In the genomic region with DNA sequence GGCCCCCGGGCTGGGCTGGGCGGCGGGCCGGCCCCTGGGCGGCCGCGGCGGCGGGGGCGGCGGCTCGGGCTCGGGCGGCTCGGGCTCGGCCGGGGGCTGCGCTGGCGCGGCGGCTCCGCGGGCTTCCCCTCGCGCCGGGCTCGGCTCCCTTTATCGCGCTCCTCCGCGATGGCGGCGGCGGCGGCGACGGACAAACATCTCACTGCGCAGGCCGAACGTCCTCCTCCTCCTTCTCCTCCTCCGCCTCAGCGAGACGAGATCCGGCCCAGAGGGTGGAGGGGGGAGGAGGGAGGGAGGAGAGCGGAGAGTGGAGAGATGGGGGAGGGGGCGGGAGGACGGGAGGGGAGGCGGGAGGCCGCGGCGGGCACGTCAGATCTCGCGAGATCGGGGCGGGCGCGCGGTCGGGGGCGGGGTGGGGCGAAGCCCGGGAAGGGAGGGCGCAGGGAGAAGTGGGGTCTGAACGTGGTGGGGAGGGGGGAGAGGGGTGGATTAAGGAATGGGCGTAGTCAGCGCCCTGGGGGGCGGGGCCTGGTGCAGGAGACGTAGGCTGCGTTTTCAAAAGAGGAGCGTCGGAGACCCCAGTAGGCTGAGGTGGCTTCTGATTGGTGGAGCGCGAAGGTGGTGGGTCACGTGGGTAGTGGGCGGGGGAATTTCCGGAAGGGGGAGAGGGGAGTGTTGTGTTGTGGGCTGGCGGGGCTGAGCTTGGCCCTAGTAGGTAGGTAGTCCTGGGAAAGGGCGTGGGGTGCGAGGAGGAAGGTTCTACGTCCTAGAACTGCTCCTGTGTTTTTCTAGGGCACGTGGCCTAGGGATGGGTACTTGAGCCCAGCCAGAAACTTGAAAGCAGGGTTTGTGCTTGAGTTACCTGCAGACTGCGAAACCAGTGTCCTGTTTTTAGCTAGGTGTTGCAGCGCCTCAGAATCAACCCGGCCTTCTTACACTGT, we compare ENCODE assay signal across 8 mouse cellular contexts. TPM values are rescaled to one million over a fixed set of nuclear protein-coding genes. Genes with fewer than 3 reads are reported as not detected.
DNase-seq lines count a peak whose midpoint lies in the region; ATAC-seq and TF ChIP-seq lines count a peak whose summit lies in the region.

Gene Cul3 (minus strand): TSS at position 45 of the 941 bp plus-strand sequence.

- peak within 1 kb of the TSS; percentile 64 for H3K4me3 ChIP-seq in C2C12 (ENCODE audit: insufficient read depth, poor library complexity, severe bottlenecking)
- H3K4me3 ChIP-seq in erythroblast, embryonic 14.5 days (replicated peaks), result peak within 1 kb of the TSS; percentile 68
- H3K4me3 ChIP-seq in heart, embryonic 11.5 days (ENCODE audit: low read depth, low read length), result peak within 1 kb of the TSS; percentile 99
- H3K4me3 ChIP-seq in kidney, embryonic 16.5 days (ENCODE audit: low read length), result peak within 1 kb of the TSS; percentile 89
- H3K4me3 ChIP-seq in liver, adult 2 months (ENCODE audit: insufficient read depth, low read depth, low read length), result peak within 1 kb of the TSS; percentile 77
- peak within 1 kb of the TSS; percentile 82 for H3K4me3 ChIP-seq in myocyte

- peaks cover 33% of the 10 kb centered on the region for H3K4me1 ChIP-seq in erythroblast, embryonic 14.5 days (ENCODE audit: control insufficient read depth)
- H3K4me1 ChIP-seq in heart, embryonic 11.5 days (ENCODE audit: control insufficient read depth, insufficient read depth, low read length), result peaks cover 5% of the 10 kb centered on the region
- peaks cover 15% of the 10 kb centered on the region for H3K4me1 ChIP-seq in kidney, embryonic 16.5 days (ENCODE audit: insufficient read depth, low read length)
- H3K4me1 ChIP-seq in liver, adult 2 months (ENCODE audit: control insufficient read depth, insufficient read depth, low read length), result peaks cover 19% of the 10 kb centered on the region

- no peak for TF ChIP-seq CTCF in C2C12 (IDR thresholded peaks at IDR 0.05; ENCODE audit: control insufficient read depth, insufficient read depth, insufficient read length)
- no peak for TF ChIP-seq CTCF in brain, embryonic 14.5 days (IDR thresholded peaks at IDR 0.05; ENCODE audit: borderline replicate concordance, extremely low read depth, insufficient read depth, insufficient read length)
- no peak for TF ChIP-seq CTCF in liver, adult 2 months (IDR thresholded peaks at IDR 0.05; ENCODE audit: low read depth, low read length)

- H3K27me3 ChIP-seq in C2C12 (ENCODE audit: control insufficient read depth, insufficient read depth, insufficient read length), result no peaks in the 10 kb centered on the region
- 0 out of 2 replicates have a peak, but pooled peaks cover 2% of the 10 kb centered on the region for H3K27me3 ChIP-seq in erythroblast, embryonic 14.5 days (ENCODE audit: control insufficient read depth)
- no peaks in the 10 kb centered on the region for H3K27me3 ChIP-seq in heart, embryonic 11.5 days (ENCODE audit: control insufficient read depth, insufficient read depth, low read length)
- no peaks in the 10 kb centered on the region for H3K27me3 ChIP-seq in kidney, embryonic 16.5 days (ENCODE audit: insufficient read depth, low read length)
- no peaks in the 10 kb centered on the region for H3K27me3 ChIP-seq in liver, adult 2 months (ENCODE audit: control insufficient read depth, insufficient read depth, low read length)
- H3K27me3 ChIP-seq in myocyte (ENCODE audit: control insufficient read depth, insufficient read depth, insufficient read length), result no peaks in the 10 kb centered on the region
- H3K27me3 ChIP-seq in splenic B cell, adult 2 months (ENCODE audit: control insufficient read depth, insufficient read depth, low read length, poor library complexity, severe bottlenecking), result no peaks in the 10 kb centered on the region; the same call in 1 of the 2 replicates

- peak within 1 kb of the TSS; percentile 94 for H3K27ac ChIP-seq in heart, embryonic 11.5 days (ENCODE audit: low read depth, low read length)
- H3K27ac ChIP-seq in kidney, embryonic 16.5 days (ENCODE audit: low read length), result peak within 1 kb of the TSS; percentile 98
- peak within 1 kb of the TSS; percentile 81 for H3K27ac ChIP-seq in liver, adult 2 months (replicated peaks; ENCODE audit: insufficient read depth, low read depth, low read length)

- peak; percentile 71; the same call in 1 of the 2 replicates for TF ChIP-seq POLR2A in brain, embryonic 14.5 days (IDR thresholded peaks at IDR 0.05; ENCODE audit: borderline replicate concordance, extremely low read depth, insufficient read depth, insufficient read length, poor library complexity, severe bottlenecking)
- peak; percentile 91 for TF ChIP-seq POLR2A in liver, adult 2 months (IDR thresholded peaks at IDR 0.05; ENCODE audit: extremely low read depth, insufficient read depth, low read length)
- TF ChIP-seq POLR2A in myocyte (IDR thresholded peaks at IDR 0.05; ENCODE audit: insufficient read length, low read depth), result peak; percentile 90

- peak; percentile 97 for ATAC-seq in heart, embryonic 11.5 days (replicated peaks; ENCODE audit: insufficient number of reproducible peaks, low FRiP score, low TSS enrichment)
- peak; percentile 98 for ATAC-seq in kidney, embryonic 16.5 days (ENCODE audit: low FRiP score, low TSS enrichment)

- H3K9ac ChIP-seq in heart, embryonic 11.5 days (ENCODE audit: low read depth, low read length), result peak within 1 kb of the TSS; percentile 97
- peak within 1 kb of the TSS; percentile 95 for H3K9ac ChIP-seq in kidney, embryonic 16.5 days (replicated peaks; ENCODE audit: low read length)
- H3K9ac ChIP-seq in liver, adult 2 months (ENCODE audit: low read depth, low read length), result peak within 1 kb of the TSS; percentile 98

- no peaks in the 10 kb centered on the region for H3K9me3 ChIP-seq in erythroblast, embryonic 14.5 days (ENCODE audit: control insufficient read depth, low read length)
- no peaks in the 10 kb centered on the region for H3K9me3 ChIP-seq in heart, embryonic 11.5 days (replicated peaks; ENCODE audit: control insufficient read depth, low read length)
- H3K9me3 ChIP-seq in kidney, embryonic 16.5 days (ENCODE audit: low read length), result no peaks in the 10 kb centered on the region

- peaks cover 45% of the 10 kb centered on the region for H3K79me2 ChIP-seq in C2C12 (ENCODE audit: control insufficient read depth, insufficient read depth)
- H3K79me2 ChIP-seq in liver, adult 2 months (ENCODE audit: control insufficient read depth, insufficient read depth, low read length), result peaks cover 15% of the 10 kb centered on the region
- H3K79me2 ChIP-seq in myocyte (ENCODE audit: control insufficient read depth, insufficient read depth), result peaks cover 41% of the 10 kb centered on the region

- H3K36me3 ChIP-seq in C2C12 (ENCODE audit: control insufficient read depth, insufficient read depth), result peaks cover 4% of the 10 kb centered on the region
- peaks cover 8% of the 10 kb centered on the region for H3K36me3 ChIP-seq in erythroblast, embryonic 14.5 days (ENCODE audit: control insufficient read depth)
- H3K36me3 ChIP-seq in heart, embryonic 11.5 days (ENCODE audit: control insufficient read depth, insufficient read depth, low read length), result no peaks in the 10 kb centered on the region
- H3K36me3 ChIP-seq in kidney, embryonic 16.5 days (ENCODE audit: insufficient read depth, low read length), result no peaks in the 10 kb centered on the region
- no peaks in the 10 kb centered on the region for H3K36me3 ChIP-seq in liver, adult 2 months (ENCODE audit: control insufficient read depth, insufficient read depth, low read length)
- no peaks in the 10 kb centered on the region for H3K36me3 ChIP-seq in myocyte (ENCODE audit: control insufficient read depth, insufficient read depth)
- 0 out of 2 replicates have a peak, but pooled peaks cover under 1% of the 10 kb centered on the region for H3K36me3 ChIP-seq in splenic B cell, adult 2 months (ENCODE audit: control insufficient read depth, insufficient read depth, low read length, poor library complexity, severe bottlenecking)

- DNase-seq in brain, embryonic 14.5 days (ENCODE audit: low read depth), result peak; percentile 100
- DNase-seq in liver, adult 2 months (ENCODE audit: extremely low read depth, low read depth, low spot score), result peak; percentile 96
- peak; percentile 99 for DNase-seq in splenic B cell, adult 2 months (ENCODE audit: low read depth, low spot score)

- under 1% methylated on average over 41 of the region's 85 CpGs for WGBS in heart, embryonic 11.5 days (ENCODE audit: insufficient replicate concordance)
- WGBS in kidney, embryonic 16.5 days, result 1% methylated on average over 20 of the region's 85 CpGs
- 6% methylated on average over 76 of the region's 85 CpGs for WGBS in liver, adult 2 months

- peak within 1 kb of the TSS; percentile 93 for H3ac ChIP-seq in C2C12 (ENCODE audit: control insufficient read depth, insufficient read length, low read depth)
- peak within 1 kb of the TSS; percentile 99 for H3ac ChIP-seq in myocyte (ENCODE audit: control insufficient read depth, insufficient read length)

- peak within 1 kb of the TSS; percentile 84 for H3K4me2 ChIP-seq in heart, embryonic 11.5 days
- peak within 1 kb of the TSS; percentile 93 for H3K4me2 ChIP-seq in kidney, embryonic 16.5 days (replicated peaks; ENCODE audit: low read depth, low read length)
- peak within 1 kb of the TSS; percentile 89 for H3K4me2 ChIP-seq in myocyte (ENCODE audit: low read depth)

- peaks cover 41% of the 10 kb centered on the region for H3K79me3 ChIP-seq in C2C12 (ENCODE audit: low read depth)

TF ChIP-seq in C2C12, 6 proteins besides CTCF, POLR2A, EP300 and RAD21 (continues in another document):
- TF ChIP-seq FOSL1 (IDR thresholded peaks at IDR 0.05; ENCODE audit: insufficient read depth, low read length, poor library complexity, severe bottlenecking) (no peak), MYOG (IDR thresholded peaks at IDR 0.05; ENCODE audit: control insufficient read depth, extremely low read depth, insufficient read length) (no peak), MAX (IDR thresholded peaks at IDR 0.05) (peak; percentile 77), MYOD1 (IDR thresholded peaks at IDR 0.05; ENCODE audit: control insufficient read depth, insufficient read length, low read depth) (no peak)

TF ChIP-seq in myocyte, 11 proteins besides CTCF, POLR2A, EP300 and RAD21 (continues in another document):
- TF ChIP-seq CEBPB (IDR thresholded peaks at IDR 0.05; ENCODE audit: insufficient read depth, poor library complexity, severe bottlenecking) (no peak), USF1 (IDR thresholded peaks at IDR 0.05; ENCODE audit: low read depth) (peak; percentile 97), MAX (IDR thresholded peaks at IDR 0.05; ENCODE audit: low read depth) (no peak), MYOD1 (IDR thresholded peaks at IDR 0.05; ENCODE audit: control insufficient read depth in 1 of 3, insufficient read length in 2 of 3, low read depth in 2 of 3) (peak in 1 of 3 experiments; percentile 4), TCF12 (IDR thresholded peaks at IDR 0.05; ENCODE audit: insufficient read depth, poor library complexity, severe bottlenecking) (no peak)

RNA-seq across cellular contexts. Expression of gene Cul3, which starts in this region (rescaled TPM):
- polyA plus RNA-seq in C2C12 (2012; fragmentation: generic; extraction: Trizol) (31.1 TPM), myocyte (2012; fragmentation: generic; extraction: Trizol) (36.2 TPM)
- 49.3 and 75.0 TPM in 2 replicates for polyA plus RNA-seq in brain, embryonic 14.5 days (2012; rRNA removed)
- polyA plus RNA-seq in erythroblast, embryonic 14.5 days (2012), result 0.48 and 1.4 TPM in 2 replicates
- 36.8 and 42.4 TPM in 2 replicates for polyA plus RNA-seq in heart, embryonic 11.5 days (2014; fragmentation: Nextera tagmentation; extraction: Ambion mirVana)
- polyA plus RNA-seq in kidney, embryonic 16.5 days (2015; fragmentation: Nextera tagmentation; extraction: Ambion mirVana), result 26.4 and 28.2 TPM in 2 replicates
- total RNA-seq in liver, adult 2 months (2014; rRNA removed), result 41.8 and 59.1 TPM in 2 replicates
- 7.4 and 7.8 TPM in 2 replicates for polyA plus RNA-seq in liver, adult 2 months (2012; rRNA removed)

Comparison
In these comparisons a context has a peak if more than half of its experiments do, and no peak if none do; other contexts are left out.
1. Peak in every context shown above with its lines: DNase-seq, ATAC-seq, H3K4me3 ChIP-seq and H3K27ac ChIP-seq.